Mouse (Mus musculus) stomach, embryonic 15.5 days (tissue): ENCODE data around the gene Nup107. TPM values are rescaled to one million over a fixed set of nuclear protein-coding genes. Genes with fewer than 3 reads are reported as not detected.
"Not testable (repeated sequence)": the region's sequence is repeated elsewhere in the genome, so short reads cannot be mapped to it uniquely, and the experiment has no call there.

Experiments
- ATAC-seq: fragments of 200-750 bp; cut with Nextera tagmentation; 2 replicates; pipeline ENCODE4 v1.8.0; 2017; ENCODE audit warnings: low read depth, moderate number of reproducible peaks, moderate TSS enrichment; ENCODE audit not compliant: insufficient read depth, low FRiP score
- H3K27ac ChIP-seq: fragments of 300-500 bp; sonication (generic); 2 replicates; pipeline ENCODE4 v1.5.1; 2015; ENCODE audit warnings: mild to moderate bottlenecking, inconsistent platforms
- H3K27me3 ChIP-seq: fragments of 300-500 bp; sonication (generic); replicated peaks from 2 replicates; pipeline ENCODE4 v1.6.1; 2015; ENCODE audit warnings: inconsistent platforms
- H3K36me3 ChIP-seq: fragments of 300-500 bp; sonication (generic); 2 replicates; pipeline ENCODE4 v1.6.1; 2015; ENCODE audit warnings: inconsistent platforms
- H3K4me1 ChIP-seq: fragments of 300-500 bp; sonication (generic); 2 replicates; pipeline ENCODE4 v1.6.1; 2015; ENCODE audit warnings: inconsistent platforms
- H3K4me2 ChIP-seq: fragments of 300-500 bp; sonication (generic); 2 replicates; pipeline ENCODE4 v1.6.1; 2015; ENCODE audit warnings: mild to moderate bottlenecking, inconsistent platforms
- H3K4me3 ChIP-seq: fragments of 300-500 bp; sonication (generic); replicated peaks from 2 replicates; pipeline ENCODE4 v1.5.1; 2015; ENCODE audit warnings: inconsistent platforms
- H3K9ac ChIP-seq: fragments of 300-500 bp; sonication (generic); 2 replicates; pipeline ENCODE4 v1.6.1; 2015; ENCODE audit warnings: inconsistent platforms
- H3K9me3 ChIP-seq: fragments of 300-500 bp; sonication (generic); 2 replicates; pipeline ENCODE4 v1.6.1; 2016; ENCODE audit warnings: inconsistent platforms
- WGBS: fragments of 180-500 bp; shearing (Covaris S2); methylation state at CpG from one replicate; pipeline ENCODE4 v1.1.7; 2015; 5-methylcytosine and 5-hydroxymethylcytosine counted together
- polyA plus RNA-seq: library from polyadenylated mRNA; unstranded; fragments of >200 nt; fragmentation: Nextera tagmentation; extraction: Ambion mirVana; gene quantifications from 2 replicates; pipeline ENCODE4 v1.2.1, GENCODE M21; 2015

The Nup107 gene
- polyA plus RNA-seq, 1 experiment from 2014 or later, result 64.8 TPM

DNA sequence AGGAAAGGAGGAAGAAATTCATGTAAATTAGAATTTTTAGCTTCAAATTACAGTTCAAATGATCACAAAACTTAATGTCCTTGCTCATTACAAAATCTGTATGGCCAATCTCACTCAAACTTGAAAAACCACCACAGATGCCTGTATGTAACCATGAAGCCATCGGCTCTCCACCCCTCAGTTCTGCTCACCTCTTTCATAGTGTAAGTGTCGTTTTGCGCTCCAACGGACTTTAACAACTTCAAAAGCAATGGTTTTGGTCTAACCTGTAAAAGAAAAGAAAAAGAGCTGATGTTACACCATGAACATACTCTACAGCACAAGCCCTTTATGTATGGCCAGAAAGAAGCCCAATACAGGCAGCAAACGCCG, 87.6 kb downstream of the Nup107 start:
- no peak overlapping the region for H3K9ac ChIP-seq
- H3K36me3 ChIP-seq, result peaks cover 41% of the 10 kb centered on the region
- WGBS, result 92% methylated on average over 6 of the region's 6 CpGs

DNA sequence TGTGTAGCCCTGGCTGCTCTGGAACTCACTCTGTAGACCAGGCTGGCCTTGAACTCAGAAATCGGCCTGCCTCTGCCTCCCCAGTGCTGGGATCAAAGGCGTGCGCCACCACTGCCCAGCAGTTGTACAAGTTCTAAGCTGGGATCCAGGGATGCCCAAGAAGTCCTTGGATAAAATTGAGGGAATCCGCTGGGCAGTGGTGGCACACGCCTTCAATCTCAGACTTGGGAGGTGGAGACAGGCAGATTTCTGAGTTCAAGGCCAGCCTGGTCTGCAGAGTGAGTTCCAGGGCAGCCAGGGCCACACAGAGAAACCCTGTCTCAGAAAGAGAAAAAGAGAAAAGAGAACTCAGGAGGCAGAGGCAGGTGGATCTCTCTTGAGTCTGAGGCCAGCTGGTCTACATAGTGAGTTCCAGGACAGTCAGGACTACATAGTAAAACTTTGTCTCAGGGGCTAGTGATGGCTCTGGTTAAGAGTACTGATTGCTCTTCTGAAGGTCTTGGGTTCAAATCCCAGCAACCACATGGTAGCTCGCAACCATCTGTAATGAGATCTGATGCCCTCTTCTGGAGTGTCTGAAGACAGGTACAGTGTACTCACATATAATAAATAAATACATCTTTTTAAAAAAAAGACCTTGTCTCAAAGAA, 88.1 kb downstream of the Nup107 start:
- not testable (repeated sequence) for H3K27ac ChIP-seq, H3K4me1 ChIP-seq, H3K27me3 ChIP-seq, H3K4me3 ChIP-seq, ATAC-seq, H3K9ac ChIP-seq, H3K4me2 ChIP-seq, H3K9me3 ChIP-seq
- 94% methylated on average over 6 of the region's 6 CpGs for WGBS
- H3K36me3 ChIP-seq, result peaks cover 46% of the 10 kb centered on the region

More for the DNA sequence above, 87.6 kb downstream of the Nup107 start:
- Histone ChIP-seq H3K4me2 (no peak overlapping the region), H3K4me1 (0 out of 2 replicates have a peak, but pooled peaks cover 4% of the 10 kb centered on the region), H3K4me3 (no peak overlapping the region), H3K27me3 (no peaks in the 10 kb centered on the region), H3K9me3 (no peaks in the 10 kb centered on the region), H3K27ac (no peak overlapping the region)
- no peak for ATAC-seq

DNA sequence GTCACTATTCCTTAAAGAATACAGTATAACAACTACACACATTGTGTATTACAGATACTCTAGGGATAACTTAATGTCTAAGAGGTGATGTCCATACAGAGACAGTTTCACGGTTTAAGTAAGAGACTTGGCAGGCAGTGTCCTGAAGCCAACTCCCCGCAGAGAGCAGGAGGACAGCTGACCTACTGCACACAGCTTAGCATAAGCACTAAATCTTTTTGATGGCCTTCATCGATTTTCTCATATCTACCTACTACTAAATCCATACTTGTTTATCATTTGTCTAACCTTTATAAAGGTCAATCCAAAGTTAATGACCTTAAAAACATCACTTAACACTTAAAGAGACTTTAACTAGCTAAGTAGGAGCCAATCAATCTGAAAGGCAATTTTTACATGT, 89.0 kb downstream of the Nup107 start:
- no peak overlapping the region for H3K9ac ChIP-seq
- WGBS, result 78% methylated on average over 3 of the region's 3 CpGs
- no peak for ATAC-seq
- no peaks in the 10 kb centered on the region for H3K9me3 ChIP-seq
- H3K4me1 ChIP-seq, result no peaks in the 10 kb centered on the region
- peaks cover 55% of the 10 kb centered on the region for H3K36me3 ChIP-seq
- no peaks in the 10 kb centered on the region for H3K27me3 ChIP-seq
- H3K27ac ChIP-seq, result no peak overlapping the region
- H3K4me2 ChIP-seq, result no peak overlapping the region
- H3K4me3 ChIP-seq, result no peak overlapping the region

DNA sequence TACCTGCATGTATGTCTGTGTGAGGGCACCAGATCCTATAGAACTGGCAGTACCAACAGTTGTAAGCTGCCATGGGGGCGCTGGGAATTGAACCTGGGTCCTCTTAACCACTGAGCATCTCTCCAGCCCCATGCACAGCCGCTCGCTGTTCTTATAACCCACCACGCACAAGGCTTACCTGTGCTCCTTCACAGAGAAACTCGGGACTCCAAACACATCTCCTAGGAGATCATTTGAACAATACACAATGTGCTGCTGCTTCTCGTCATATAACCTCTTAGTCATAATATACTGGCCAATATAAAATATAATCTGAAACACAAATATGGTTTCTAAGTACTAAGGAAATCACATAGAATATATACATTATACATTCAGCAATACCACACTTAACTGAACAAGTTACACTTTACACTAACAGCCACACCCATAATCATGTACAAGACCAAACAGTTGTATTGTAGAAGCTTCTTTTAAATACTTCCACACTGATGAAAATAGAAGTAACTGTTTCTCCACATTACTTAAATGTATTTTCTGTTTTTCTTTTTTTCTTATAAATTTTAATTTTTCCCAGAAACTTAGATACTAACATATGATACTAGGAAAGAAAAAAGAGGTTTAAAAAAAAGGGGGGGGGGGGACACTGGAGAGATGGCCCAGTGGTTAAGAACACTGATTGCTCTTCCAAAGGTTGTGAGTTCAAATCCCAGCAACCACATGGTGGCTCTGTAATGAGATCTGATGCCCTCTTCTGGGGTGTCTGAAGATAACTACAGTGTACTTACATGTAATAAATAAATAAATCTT, 90.3 kb downstream of the Nup107 start:
- no peak overlapping the region for H3K9ac ChIP-seq
- 97% methylated on average over 6 of the region's 6 CpGs for WGBS
- no peak overlapping the region for H3K4me3 ChIP-seq
- peaks cover 63% of the 10 kb centered on the region for H3K36me3 ChIP-seq
- no peak for ATAC-seq
- no peaks in the 10 kb centered on the region for H3K27me3 ChIP-seq
- H3K4me1 ChIP-seq, result no peaks in the 10 kb centered on the region
- no peaks in the 10 kb centered on the region for H3K9me3 ChIP-seq
- no peak overlapping the region for H3K4me2 ChIP-seq
- H3K27ac ChIP-seq, result no peak overlapping the region

DNA sequence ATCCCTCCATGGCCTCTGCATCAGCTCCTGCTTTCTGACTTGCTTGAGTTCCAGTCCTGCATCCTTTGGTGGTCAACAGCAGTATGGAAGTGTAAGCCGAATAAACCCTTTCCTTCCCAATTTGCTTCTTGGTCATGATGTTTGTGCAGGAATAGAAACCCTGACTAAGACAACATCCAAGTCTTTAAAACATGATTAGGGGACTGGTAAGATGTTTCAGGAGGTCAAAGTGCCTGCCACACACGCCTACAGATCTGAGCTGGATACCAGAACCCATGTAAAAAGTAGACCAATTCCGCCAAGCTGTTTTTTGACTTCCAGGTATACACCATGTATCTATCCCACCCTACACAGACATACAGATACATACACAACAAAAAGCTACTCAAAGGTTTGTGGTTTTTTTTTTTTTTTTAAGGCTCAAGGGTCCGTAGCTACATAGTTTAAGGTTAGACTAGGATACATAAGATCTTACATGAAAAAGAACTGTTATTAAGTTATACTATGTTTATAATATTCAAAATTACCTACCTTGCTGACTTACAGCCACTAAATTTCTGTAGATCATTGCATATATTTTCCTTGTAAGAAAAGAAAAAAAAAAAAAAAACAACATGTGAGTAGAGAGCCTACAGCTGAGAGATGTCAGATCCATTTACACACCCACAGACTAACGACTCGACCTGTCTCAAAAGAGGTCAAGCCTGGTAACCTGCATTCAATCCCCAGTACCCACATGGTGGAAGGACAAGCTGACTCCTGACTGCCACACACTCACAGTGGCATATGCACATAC, 91.3 kb downstream of the Nup107 start:
- ATAC-seq, result no peak
- Histone ChIP-seq H3K27ac (no peak overlapping the region), H3K4me2 (no peak overlapping the region), H3K9me3 (no peaks in the 10 kb centered on the region), H3K36me3 (peaks cover 57% of the 10 kb centered on the region), H3K9ac (no peak overlapping the region), H3K4me1 (no peaks in the 10 kb centered on the region), H3K4me3 (no peak overlapping the region), H3K27me3 (no peaks in the 10 kb centered on the region)
- 86% methylated on average over 6 of the region's 6 CpGs for WGBS

Other genes with a start within 250 kb of the Nup107 start
- 57.1 and 57.7 TPM in 2 replicates for gene Cpm, start 163.2 kb downstream of the Nup107 start, polyA plus RNA-seq
- 38.2 and 44.1 TPM in 2 replicates for gene Mdm2, start 81.9 kb downstream of the Nup107 start, polyA plus RNA-seq
- 14.5 and 16.5 TPM in 2 replicates for gene Slc35e3, start 46.3 kb downstream of the Nup107 start, polyA plus RNA-seq
- gene Rap1b, start 53.3 kb upstream of the Nup107 start, polyA plus RNA-seq, result 177 and 188 TPM in 2 replicates